Mouse (Mus musculus): ENCODE results near the gene Galnt11.

The Galnt11 gene

DNA sequence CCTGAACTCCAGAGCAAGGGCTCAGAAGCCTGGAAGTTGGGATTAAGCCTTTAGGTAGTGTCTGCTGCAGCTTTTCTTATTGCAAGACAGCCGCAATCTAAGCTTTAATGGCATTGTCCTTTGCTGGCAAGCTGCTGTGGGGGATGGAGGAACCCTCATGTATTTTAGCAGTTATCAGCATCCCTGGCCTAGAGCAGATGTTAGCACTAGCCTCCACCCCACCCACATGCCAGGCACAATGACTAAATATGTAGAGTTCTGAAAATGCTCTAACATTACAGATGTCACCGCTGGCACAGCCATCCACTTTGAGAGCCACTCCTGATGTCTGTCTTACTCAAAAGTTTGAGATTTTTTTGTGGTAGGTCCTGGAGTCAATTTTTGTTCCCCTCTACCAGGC is 35.0 kb downstream of the Galnt11 start:
- no peak for DNase-seq

DNA sequence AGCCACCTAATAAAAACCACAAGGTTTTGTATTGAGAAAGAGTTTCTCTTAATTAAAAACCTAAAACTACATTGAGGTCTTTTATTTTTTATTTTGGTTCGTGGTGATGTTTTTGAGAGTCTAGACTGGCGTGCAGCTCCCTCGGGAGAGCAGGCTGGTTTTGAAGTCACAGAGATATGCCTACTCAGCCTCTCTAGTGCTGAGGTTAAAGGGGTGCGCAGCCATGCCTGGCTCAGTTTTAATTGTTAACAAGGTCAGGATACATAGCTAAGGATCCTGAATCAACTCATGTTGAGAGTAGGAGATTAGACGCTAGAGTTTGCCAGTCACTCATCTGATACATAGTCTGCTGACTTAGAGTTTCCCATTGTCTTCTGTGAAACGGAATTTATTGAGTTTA is 39.7 kb downstream of the Galnt11 start:
- no peak for DNase-seq

DNA sequence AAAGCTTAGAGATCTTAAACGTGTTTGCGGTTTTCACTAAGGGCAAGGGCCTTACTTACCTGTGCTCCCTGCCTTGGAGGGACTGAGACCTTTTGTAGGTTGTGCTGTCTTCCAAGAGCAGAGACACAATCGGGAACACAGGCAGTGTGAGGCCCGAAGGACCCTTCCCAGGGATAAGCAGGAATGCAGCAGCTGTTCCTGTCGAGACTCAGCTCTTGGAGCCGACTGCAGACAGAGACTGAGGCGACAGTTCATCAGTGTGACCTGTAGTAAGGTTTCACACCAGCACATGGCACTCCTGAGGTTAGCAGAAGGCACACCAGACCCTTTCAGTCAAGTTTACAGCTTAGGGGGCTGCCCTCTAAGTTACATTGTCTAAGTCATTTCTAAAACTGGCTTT is 40.6 kb downstream of the Galnt11 start:
- no peak for DNase-seq

GRCm38 (mm10) chr5:25268258-25268888 is 46.7 kb downstream of the Galnt11 start:
- no peak for DNase-seq

- no peak for DNase-seq
Measured at GRCm38 (mm10) chr5:25275629-25276028, 53.9 kb downstream of the Galnt11 start.

DNA sequence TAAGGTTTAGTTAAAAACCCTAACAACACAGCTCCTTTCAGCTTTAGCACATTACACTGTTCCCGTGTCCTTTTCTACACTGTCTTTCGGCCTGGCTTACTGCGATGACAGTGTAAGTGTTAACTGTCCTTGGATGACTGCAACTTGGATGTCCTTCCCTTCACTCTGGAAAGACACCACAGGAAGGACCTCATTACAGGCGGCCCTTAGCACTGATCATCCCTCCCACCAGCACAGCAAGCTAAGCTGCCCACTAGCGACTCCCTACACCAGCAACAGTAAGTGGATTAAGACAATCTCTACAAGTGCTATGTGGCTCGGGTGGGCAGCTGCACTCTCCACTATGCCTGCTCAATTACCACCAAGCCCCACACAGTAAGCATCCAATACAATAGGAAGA is 54.7 kb downstream of the Galnt11 start:
- DNase-seq, result no peak

- no peak for DNase-seq
Measured at GRCm38 (mm10) chr5:25283988-25284387, 62.3 kb downstream of the Galnt11 start.

- no peak for DNase-seq
Measured at GRCm38 (mm10) chr5:25296830-25297229, 75.1 kb downstream of the Galnt11 start.

- DNase-seq, result no peak
Measured at GRCm38 (mm10) chr5:25310226-25310625, 88.5 kb downstream of the Galnt11 start.

- no peak for DNase-seq
Measured at GRCm38 (mm10) chr5:25313881-25314280, 92.2 kb downstream of the Galnt11 start.
